Mouse (Mus musculus): ENCODE data around the gene Plekhg6.

Plekhg6 gene

GRCm38 (mm10) chr6:125380372-125381360 lies at the start of gene Plekhg6:
Plekhg6 (minus strand) TSS chr6:125380793.
- no peak for DNase-seq (ENCODE audit: low spot score)

GRCm38 (mm10) chr6:125429741-125430140 lies 49.1 kb upstream of the Plekhg6 start:
- DNase-seq (ENCODE audit: low spot score): no peak

- DNase-seq (ENCODE audit: low spot score): peak; percentile 67
These were observed 46.1 kb upstream of the Plekhg6 start for GRCm38 (mm10) chr6:125426383-125427360.

- DNase-seq (ENCODE audit: low spot score): no peak
These were observed 44.9 kb upstream of the Plekhg6 start for GRCm38 (mm10) chr6:125425205-125426090.

- no peak for DNase-seq (ENCODE audit: low spot score)
These were observed 43.6 kb upstream of the Plekhg6 start for GRCm38 (mm10) chr6:125424156-125424555.

- DNase-seq (ENCODE audit: low spot score): no peak
These were observed 42.9 kb upstream of the Plekhg6 start for GRCm38 (mm10) chr6:125423507-125423906.

GRCm38 (mm10) chr6:125423099-125423498 lies 42.5 kb upstream of the Plekhg6 start:
- no peak for DNase-seq (ENCODE audit: low spot score)

GRCm38 (mm10) chr6:125422051-125422822 lies 41.6 kb upstream of the Plekhg6 start:
- DNase-seq (ENCODE audit: low spot score): no peak

- DNase-seq (ENCODE audit: low spot score): no peak
These were observed 40.0 kb upstream of the Plekhg6 start for GRCm38 (mm10) chr6:125420458-125421063.

- peak; percentile 75 for DNase-seq (ENCODE audit: low spot score)
These were observed 38.2 kb upstream of the Plekhg6 start for GRCm38 (mm10) chr6:125418744-125419143.

GRCm38 (mm10) chr6:125413326-125413725 lies 32.7 kb upstream of the Plekhg6 start:
- no peak for DNase-seq (ENCODE audit: low spot score)

- no peak for DNase-seq (ENCODE audit: low spot score)
These were observed 31.1 kb upstream of the Plekhg6 start for GRCm38 (mm10) chr6:125411661-125412060.

- no peak for DNase-seq (ENCODE audit: low spot score)
These were observed 30.5 kb upstream of the Plekhg6 start for GRCm38 (mm10) chr6:125410995-125411547.

- no peak for DNase-seq (ENCODE audit: low spot score)
These were observed 30.0 kb upstream of the Plekhg6 start for GRCm38 (mm10) chr6:125410551-125410950.

GRCm38 (mm10) chr6:125407657-125408056 lies 27.1 kb upstream of the Plekhg6 start:
- no peak for DNase-seq (ENCODE audit: low spot score)

GRCm38 (mm10) chr6:125407224-125407623 lies 26.6 kb upstream of the Plekhg6 start:
- DNase-seq (ENCODE audit: low spot score): no peak

- no peak for DNase-seq (ENCODE audit: low spot score)
These were observed 25.1 kb upstream of the Plekhg6 start for GRCm38 (mm10) chr6:125405461-125406382.

- DNase-seq (ENCODE audit: low spot score): no peak
These were observed 9.3 kb upstream of the Plekhg6 start for GRCm38 (mm10) chr6:125389853-125390252.

GRCm38 (mm10) chr6:125386080-125386479 lies 5.5 kb upstream of the Plekhg6 start:
- no peak for DNase-seq (ENCODE audit: low spot score)
